Mouse (Mus musculus) neural tube, embryonic 14.5 days (tissue): Measurements from ENCODE around the gene Mboat2. TPM values are rescaled to one million over a fixed set of nuclear protein-coding genes. Genes with fewer than 3 reads are reported as not detected.

ENCODE experiments used
- ATAC-seq: fragments of 200-750 bp; cut with Nextera tagmentation; 2 replicates; pipeline ENCODE4 v1.8.0; 2017; ENCODE audit warnings: low read depth, mild to moderate bottlenecking, moderate TSS enrichment, moderate library complexity
- H3K27ac ChIP-seq: fragments of 300-500 bp; sonication (generic); 2 replicates; pipeline ENCODE4 v1.5.1; 2014; ENCODE audit warnings: low read depth, mild to moderate bottlenecking, control low read depth, low read length, moderate library complexity, mixed read lengths
- H3K27me3 ChIP-seq: fragments of 300-500 bp; sonication (generic); 2 replicates; pipeline ENCODE4 v1.6.1; 2014; ENCODE audit warnings: low read length; ENCODE audit not compliant: control insufficient read depth, insufficient read depth
- H3K36me3 ChIP-seq: fragments of 300-500 bp; sonication (generic); 2 replicates; pipeline ENCODE4 v1.6.1; 2014; ENCODE audit warnings: low read length, mixed read lengths; ENCODE audit not compliant: control insufficient read depth, insufficient read depth
- H3K4me1 ChIP-seq: fragments of 300-500 bp; sonication (generic); 2 replicates; pipeline ENCODE4 v1.6.1; 2014; ENCODE audit warnings: low read length; ENCODE audit not compliant: control insufficient read depth, insufficient read depth
- H3K4me2 ChIP-seq: fragments of 300-500 bp; sonication (generic); 2 replicates; pipeline ENCODE4 v1.6.1; 2014; ENCODE audit warnings: mild to moderate bottlenecking, low read depth, low read length, control low read depth
- H3K4me3 ChIP-seq: fragments of 300-500 bp; sonication (generic); 2 replicates; pipeline ENCODE4 v1.5.1; 2014; ENCODE audit warnings: low read depth, low read length, control low read depth, mixed read lengths
- H3K9ac ChIP-seq: fragments of 300-500 bp; sonication (generic); replicated peaks from 2 replicates; pipeline ENCODE4 v1.6.1; 2014; ENCODE audit warnings: low read depth, mild to moderate bottlenecking, control low read depth, low read length, mixed read lengths
- H3K9me3 ChIP-seq: fragments of 300-500 bp; sonication (generic); 2 replicates; pipeline ENCODE4 v1.6.1; 2016; ENCODE audit warnings: low read length; ENCODE audit not compliant: control insufficient read depth
- WGBS: fragments of 180-500 bp; shearing (Covaris S2); extraction: QIAGEN DNeasy Blood & Tissue Kit; methylation state at CpG from one replicate; pipeline ENCODE4 v1.1.7; 2014; 5-methylcytosine and 5-hydroxymethylcytosine counted together
- polyA plus RNA-seq: library from polyadenylated mRNA; unstranded; fragments of >200 nt; fragmentation: Nextera tagmentation; extraction: Ambion mirVana; gene quantifications from 2 replicates; pipeline ENCODE4 v1.2.1, GENCODE M21; 2014

Mboat2 gene
- polyA plus RNA-seq, 1 experiment from 2014 or later: 80.5 TPM

GRCm38 (mm10) chr12:24973586-24973985 lies 142.9 kb downstream of the Mboat2 start:
- no peak for ATAC-seq
- Histone ChIP-seq H3K36me3 (no peaks in the 10 kb centered on the region), H3K4me3 (no peak overlapping the region), H3K27ac (no peak overlapping the region), H3K4me1 (0 out of 2 replicates have a peak, but pooled peaks cover 3% of the 10 kb centered on the region), H3K4me2 (no peak overlapping the region), H3K9ac (no peak overlapping the region), H3K27me3 (no peaks in the 10 kb centered on the region), H3K9me3 (no peaks in the 10 kb centered on the region)
- 77% methylated on average over 5 of the region's 5 CpGs for WGBS

- Histone ChIP-seq H3K9ac (peak within 1 kb of the TSS; percentile 88), H3K27me3 (no peaks in the 10 kb centered on the region), H3K4me2 (peak within 1 kb of the TSS; percentile 46), H3K27ac (peak within 1 kb of the TSS; percentile 90), H3K4me1 (0 out of 2 replicates have a peak, but pooled peaks cover 5% of the 10 kb centered on the region), H3K9me3 (no peaks in the 10 kb centered on the region), H3K36me3 (no peaks in the 10 kb centered on the region), H3K4me3 (peak within 1 kb of the TSS; percentile 74)
- ATAC-seq: peak; percentile 93
- 16% methylated on average over 27 of the region's 29 CpGs for WGBS
Observed at GRCm38 (mm10) chr12:24974446-24975114, 143.9 kb downstream of the Mboat2 start, which contains the start of gene Kidins220. Kidins220 (plus strand) TSS chr12:24974925.

- no peaks in the 10 kb centered on the region for H3K36me3 ChIP-seq
- H3K4me2 ChIP-seq: peak overlapping the region; percentile 46
- H3K4me3 ChIP-seq: peak overlapping the region; percentile 74
- peak; percentile 81 for ATAC-seq
- no peaks in the 10 kb centered on the region for H3K9me3 ChIP-seq
- under 1% methylated on average over 29 of the region's 31 CpGs for WGBS
- H3K27ac ChIP-seq: peak overlapping the region; percentile 90
- no peaks in the 10 kb centered on the region for H3K27me3 ChIP-seq
- peak overlapping the region; percentile 88 for H3K9ac ChIP-seq
- 0 out of 2 replicates have a peak, but pooled peaks cover 5% of the 10 kb centered on the region for H3K4me1 ChIP-seq
Observed at GRCm38 (mm10) chr12:24975115-24975733, 144.5 kb downstream of the Mboat2 start.

- no peaks in the 10 kb centered on the region for H3K9me3 ChIP-seq
- no peak overlapping the region for H3K4me2 ChIP-seq
- ATAC-seq: no peak
- H3K36me3 ChIP-seq: peaks cover 39% of the 10 kb centered on the region
- H3K4me3 ChIP-seq: no peak overlapping the region
- H3K27ac ChIP-seq: no peak overlapping the region
- H3K4me1 ChIP-seq: no peaks in the 10 kb centered on the region
- 88% methylated on average over 5 of the region's 5 CpGs for whole genome bisulfite sequencing
- H3K9ac ChIP-seq: no peak overlapping the region
- H3K27me3 ChIP-seq: no peaks in the 10 kb centered on the region
Observed at GRCm38 (mm10) chr12:24985226-24985625, 154.5 kb downstream of the Mboat2 start.

- Histone ChIP-seq H3K27ac (no peak overlapping the region), H3K27me3 (no peaks in the 10 kb centered on the region), H3K4me3 (no peak overlapping the region), H3K9me3 (no peaks in the 10 kb centered on the region), H3K36me3 (peaks cover 80% of the 10 kb centered on the region), H3K4me2 (no peak overlapping the region), H3K4me1 (no peaks in the 10 kb centered on the region), H3K9ac (no peak overlapping the region)
- 90% methylated on average over 4 of the region's 4 CpGs for WGBS
- no peak for ATAC-seq
Observed at GRCm38 (mm10) chr12:24995350-24995749, 164.7 kb downstream of the Mboat2 start.

GRCm38 (mm10) chr12:25005350-25005749 lies 174.7 kb downstream of the Mboat2 start:
- H3K27me3 ChIP-seq: no peaks in the 10 kb centered on the region
- H3K4me1 ChIP-seq: no peaks in the 10 kb centered on the region
- no peak for ATAC-seq
- H3K27ac ChIP-seq: no peak overlapping the region
- H3K4me3 ChIP-seq: no peak overlapping the region
- no peaks in the 10 kb centered on the region for H3K9me3 ChIP-seq
- H3K4me2 ChIP-seq: no peak overlapping the region
- 87% methylated on average over 6 of the region's 6 CpGs for WGBS
- peaks cover 75% of the 10 kb centered on the region for H3K36me3 ChIP-seq
- no peak overlapping the region for H3K9ac ChIP-seq

GRCm38 (mm10) chr12:25009957-25010356 lies 179.3 kb downstream of the Mboat2 start:
- Histone ChIP-seq H3K9ac (no peak overlapping the region), H3K27me3 (no peaks in the 10 kb centered on the region), H3K4me2 (no peak overlapping the region), H3K27ac (no peak overlapping the region), H3K4me1 (no peaks in the 10 kb centered on the region), H3K9me3 (no peaks in the 10 kb centered on the region), H3K4me3 (no peak overlapping the region), H3K36me3 (peaks cover 76% of the 10 kb centered on the region)
- 94% methylated on average over 9 of the region's 9 CpGs for WGBS
- ATAC-seq: no peak

- no peak for ATAC-seq
- Histone ChIP-seq H3K4me2 (no peak overlapping the region), H3K27me3 (no peaks in the 10 kb centered on the region), H3K36me3 (peaks cover 76% of the 10 kb centered on the region), H3K9ac (no peak overlapping the region), H3K9me3 (no peaks in the 10 kb centered on the region), H3K4me3 (no peak overlapping the region), H3K27ac (no peak overlapping the region), H3K4me1 (no peaks in the 10 kb centered on the region)
- 95% methylated on average over 1 of the region's 1 CpGs for WGBS
Observed at GRCm38 (mm10) chr12:25010416-25010815, 179.7 kb downstream of the Mboat2 start.

- no peak for ATAC-seq
- H3K4me2 ChIP-seq: no peak overlapping the region
- H3K9ac ChIP-seq: no peak overlapping the region
- no peaks in the 10 kb centered on the region for H3K4me1 ChIP-seq
- peaks cover 80% of the 10 kb centered on the region for H3K36me3 ChIP-seq
- 80% methylated on average over 15 of the region's 15 CpGs for WGBS
- H3K27me3 ChIP-seq: no peaks in the 10 kb centered on the region
- H3K4me3 ChIP-seq: no peak overlapping the region
- no peaks in the 10 kb centered on the region for H3K9me3 ChIP-seq
- H3K27ac ChIP-seq: no peak overlapping the region
Observed at GRCm38 (mm10) chr12:25011733-25012367, 181.2 kb downstream of the Mboat2 start.
